Mouse (Mus musculus): ENCODE measurements around the gene C1d. TPM values are rescaled to one million over a fixed set of nuclear protein-coding genes. Genes with fewer than 3 reads are reported as not detected.

Gene C1d
- total and polyA plus RNA-seq, 3 experiments = 35.2 to 69.2 TPM; not detected in 1

GRCm38 (mm10) chr11:17256813-17257365, 490 bp upstream of the C1d start:
- Histone ChIP-seq H3K4me3 (ENCODE audit: control insufficient read depth in 1 of 2, insufficient read depth in 1 of 2, low read depth in 2 of 2, low read length in 2 of 2) (peak overlapping the region; percentile 94), H3K9me3 (replicated peaks; ENCODE audit: insufficient read depth, low read length) (no peaks in the 10 kb centered on the region), H3K27me3 (ENCODE audit: control insufficient read depth in 1 of 2, insufficient read depth in 2 of 2, low read length in 2 of 2) (no peaks in the 10 kb centered on the region), H3K4me1 (ENCODE audit: control insufficient read depth in 1 of 2, insufficient read depth in 2 of 2, low read length in 2 of 2) (peaks cover 5 to 15% of the 10 kb centered on the region in 2 experiments; a peak in 3 of 4 replicates), H3K79me2 (ENCODE audit: control insufficient read depth, insufficient read depth, low read length, poor library complexity) (peaks cover 32% of the 10 kb centered on the region), H3K9ac (ENCODE audit: control insufficient read depth, low read depth, low read length, poor library complexity, severe bottlenecking) (peak overlapping the region; percentile 57), H3K27ac (ENCODE audit: control insufficient read depth, low read depth, low read length) (no peak overlapping the region), H3K36me3 (ENCODE audit: control insufficient read depth in 1 of 2, insufficient read depth in 2 of 2, low read length in 2 of 2) (peaks cover 0 to 12% of the 10 kb centered on the region in 2 experiments; a peak in 2 of 4 replicates)
- DNase-seq (ENCODE audit: low read depth, low spot score) = peak; percentile 31
- TF ChIP-seq MYB (IDR thresholded peaks at IDR 0.05; ENCODE audit: low read depth, low read length) (no peak), MEF2A (IDR thresholded peaks at IDR 0.05; ENCODE audit: extremely low read depth, insufficient replicate concordance, low read depth, low read length, poor library complexity, severe bottlenecking) (no peak), NELFE (IDR thresholded peaks at IDR 0.05; ENCODE audit: low read depth, low read length) (no peak), ZKSCAN1 (IDR thresholded peaks at IDR 0.05; ENCODE audit: low read depth, low read length) (no peak), MYC (IDR thresholded peaks at IDR 0.05; ENCODE audit: low read depth, low read length) (no peak), KAT2A (conservative IDR thresholded peaks at IDR 0.05; ENCODE audit: low read depth, low read length) (no peak), RAD21 (IDR thresholded peaks at IDR 0.05; ENCODE audit: low read depth, low read length) (no peak), USF1 (IDR thresholded peaks at IDR 0.05; ENCODE audit: low read depth, low read length) (no peak), ETS1 (IDR thresholded peaks at IDR 0.05; ENCODE audit: low read depth, low read length) (no peak), MXI1 (IDR thresholded peaks at IDR 0.05; ENCODE audit: low read depth, low read length) (no peak), TAL1 (IDR thresholded peaks at IDR 0.05; ENCODE audit: low read length) (no peak), MAX (IDR thresholded peaks at IDR 0.05; ENCODE audit: low read length) (no peak), CHD1 (IDR thresholded peaks at IDR 0.05; ENCODE audit: low read depth, low read length) (no peak), POLR2AphosphoS2 (IDR thresholded peaks at IDR 0.05; ENCODE audit: low read length) (no peak), BHLHE40 (IDR thresholded peaks at IDR 0.05; ENCODE audit: borderline replicate concordance, low read depth, low read length) (no peak), RCOR1 (IDR thresholded peaks at IDR 0.05; ENCODE audit: low read depth, low read length) (no peak), TBP (IDR thresholded peaks at IDR 0.05; ENCODE audit: low read depth, low read length) (no peak), POLR2A (IDR thresholded peaks at IDR 0.05; ENCODE audit: control insufficient read depth in 1 of 2, insufficient read depth in 1 of 2, low read depth in 1 of 2, low read length in 2 of 2, poor library complexity in 1 of 2) (no peak), ZMIZ1 (IDR thresholded peaks at IDR 0.05; ENCODE audit: low read depth, low read length) (no peak)

GRCm38 (mm10) chr11:17257861-17258260, 482 bp downstream of the C1d start:
- Histone ChIP-seq H3K79me2 (ENCODE audit: control insufficient read depth, insufficient read depth, low read length, poor library complexity) (peaks cover 35% of the 10 kb centered on the region), H3K9ac (ENCODE audit: control insufficient read depth, low read depth, low read length, poor library complexity, severe bottlenecking) (peak overlapping the region; percentile 93), H3K4me3 (ENCODE audit: control insufficient read depth in 1 of 2, insufficient read depth in 1 of 2, low read depth in 2 of 2, low read length in 2 of 2) (peak overlapping the region; percentile 94), H3K9me3 (replicated peaks; ENCODE audit: insufficient read depth, low read length) (no peaks in the 10 kb centered on the region), H3K27ac (ENCODE audit: control insufficient read depth, low read depth, low read length) (peak overlapping the region; percentile 89), H3K27me3 (ENCODE audit: control insufficient read depth in 1 of 2, insufficient read depth in 2 of 2, low read length in 2 of 2) (no peaks in the 10 kb centered on the region), H3K4me1 (ENCODE audit: control insufficient read depth in 1 of 2, insufficient read depth in 2 of 2, low read length in 2 of 2) (peaks cover 5 to 15% of the 10 kb centered on the region in 2 experiments; a peak in 3 of 4 replicates), H3K36me3 (ENCODE audit: control insufficient read depth in 1 of 2, insufficient read depth in 2 of 2, low read length in 2 of 2) (peaks cover under 1 to 12% of the 10 kb centered on the region in 2 experiments; a peak in 2 of 4 replicates)
- TF ChIP-seq EP300 (IDR thresholded peaks at IDR 0.05; ENCODE audit: low read depth in 1 of 2, low read length in 2 of 2) (no peak), RAD21 (IDR thresholded peaks at IDR 0.05; ENCODE audit: low read depth, low read length) (no peak), RCOR1 (IDR thresholded peaks at IDR 0.05; ENCODE audit: low read depth, low read length) (peak; percentile 9; the same call in 1 of the 2 replicates), TAL1 (IDR thresholded peaks at IDR 0.05; ENCODE audit: low read length) (no peak), GATA1 (IDR thresholded peaks at IDR 0.05; ENCODE audit: low read depth, low read length) (no peak), GABPA (IDR thresholded peaks at IDR 0.05; ENCODE audit: low read depth, low read length) (no peak), JUND (IDR thresholded peaks at IDR 0.05; ENCODE audit: low read depth, low read length) (0 out of 2 replicates have a peak, but pooled peaks have one; percentile 22), MXI1 (IDR thresholded peaks at IDR 0.05; ENCODE audit: low read depth, low read length) (peak; percentile 32; the same call in 1 of the 2 replicates), MYC (IDR thresholded peaks at IDR 0.05; ENCODE audit: low read depth, low read length) (peak; percentile 5; the same call in 1 of the 2 replicates), SIN3A (IDR thresholded peaks at IDR 0.05; ENCODE audit: low read length) (peak; percentile 75), ETS1 (IDR thresholded peaks at IDR 0.05; ENCODE audit: low read depth, low read length) (0 out of 2 replicates have a peak, but pooled peaks have one; percentile 28), CHD2 (IDR thresholded peaks at IDR 0.05; ENCODE audit: low read length) (no peak), CHD1 (IDR thresholded peaks at IDR 0.05; ENCODE audit: low read depth, low read length) (peak; percentile 72; the same call in 1 of the 2 replicates), SMC3 (IDR thresholded peaks at IDR 0.05; ENCODE audit: low read depth, low read length) (no peak), MYB (IDR thresholded peaks at IDR 0.05; ENCODE audit: low read depth, low read length) (no peak), KAT2A (conservative IDR thresholded peaks at IDR 0.05; ENCODE audit: low read depth, low read length) (no peak), ELF1 (IDR thresholded peaks at IDR 0.05; ENCODE audit: low read depth, low read length) (no peak; the same call in 1 of the 2 replicates)
- peak; percentile 82 for DNase-seq (ENCODE audit: low read depth, low spot score)
